Mouse (Mus musculus): ENCODE measurements at regions not wholly inside any gene's neighbourhood (a gene's known extent, or its start where the extent isn't known, plus 50 kb on each side); places are given as distances from the start of the nearest gene placed in this dataset.

DNA sequence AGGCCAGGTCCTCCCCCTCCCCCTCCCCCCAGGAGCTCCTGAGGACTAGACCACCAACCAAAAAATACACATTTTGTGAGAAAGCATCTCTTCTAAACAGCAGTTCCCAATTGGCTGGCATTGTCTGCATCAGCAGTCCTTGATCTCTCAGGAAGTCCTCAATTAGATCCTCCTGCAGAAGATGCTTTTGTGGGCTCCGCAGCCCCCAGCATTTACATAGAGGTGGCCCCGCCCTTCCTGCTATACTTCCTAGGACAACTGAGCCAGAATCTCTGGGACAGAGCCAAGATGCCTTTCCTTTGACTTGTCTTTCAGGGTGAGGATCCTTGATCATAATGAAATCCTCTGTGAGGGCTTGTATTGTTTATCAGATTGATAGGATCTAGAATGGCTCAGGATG, 143.9 kb upstream of the Chd6 start:
- TF ChIP-seq POLR2A (IDR thresholded peaks at IDR 0.05; ENCODE audit: low read depth, low read length) (no peak), CTCF (IDR thresholded peaks at IDR 0.05; ENCODE audit: extremely low read depth, insufficient read depth, insufficient read length, insufficient replicate concordance) (no peak)
